Mouse (Mus musculus) inflammation-experienced regulatory T-cells, adult 6 months (primary cell): ENCODE data around the gene Gm17364. TPM values are rescaled to one million over a fixed set of nuclear protein-coding genes. Genes with fewer than 3 reads are reported as not detected.

Source experiments
- polyA plus RNA-seq, 3 experiments: library from polyadenylated mRNA; unstranded; fragments of 100-300 nt; shearing (Covaris generic); gene quantifications; one replicate each; pipeline ENCODE4 v1.2.1; 2017

The Gm17364 gene
- polyA plus RNA-seq, 3 experiments from 2014 or later: not detected

Other genes with a start within 250 kb of the Gm17364 start
- under 1 TPM in 1 of 3 experiments, not detected in 2; 0.13 TPM for gene Mak, start 194.3 kb downstream of the Gm17364 start, polyA plus RNA-seq
- under 1 TPM in 1 of 3 experiments, not detected in 2; 0.95 TPM for gene Gcm2, start 162.9 kb downstream of the Gm17364 start, polyA plus RNA-seq
- under 1 TPM in 1 of 3 experiments, not detected in 2; 0.38 TPM for gene Sycp2l, start 159.7 kb downstream of the Gm17364 start, polyA plus RNA-seq
- gene Elovl2, start 53.6 kb downstream of the Gm17364 start, polyA plus RNA-seq: not detected
- 1 to 10 TPM; 2.3 to 4.8 (median 3.1) TPM for gene Smim13, start 24.1 kb downstream of the Gm17364 start, polyA plus RNA-seq
- 100 to 1,000 TPM; 144 to 156 (median 153) TPM for gene Nedd9, start 213.4 kb upstream of the Gm17364 start, polyA plus RNA-seq